Mouse (Mus musculus): ENCODE results near the gene Otud3. TPM values are rescaled to one million over a fixed set of nuclear protein-coding genes. Genes with fewer than 3 reads are reported as not detected.

Gene Otud3
- total and polyA plus RNA-seq, 3 experiments, result 11.3 to 15.0 TPM; not detected in 1

DNA sequence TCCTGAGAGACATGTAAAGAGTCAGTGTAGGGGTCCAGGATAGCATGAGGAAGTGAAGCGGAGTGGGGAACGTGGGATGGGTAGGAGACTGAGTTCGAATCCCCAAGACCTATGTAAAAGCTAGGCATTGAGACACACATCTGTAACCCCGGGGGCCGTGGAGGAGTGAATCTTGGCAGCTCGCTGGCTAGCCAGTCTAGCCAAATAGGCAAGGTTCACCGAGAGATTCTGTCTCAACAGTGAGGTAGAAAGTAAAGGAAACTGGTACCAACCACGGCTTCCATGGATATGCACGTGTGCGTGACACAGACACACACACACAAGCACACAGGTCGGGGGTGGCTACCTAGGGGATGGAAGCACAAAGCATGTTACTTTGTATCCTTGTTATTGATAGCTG lies 33.9 kb downstream of the Otud3 start (continued):
- TF ChIP-seq RCOR1 (IDR thresholded peaks at IDR 0.05; ENCODE audit: low read depth, low read length), result no peak
- no peak for TF ChIP-seq GATA1 (IDR thresholded peaks at IDR 0.05; ENCODE audit: low read depth, low read length)
- TF ChIP-seq MYC (IDR thresholded peaks at IDR 0.05; ENCODE audit: low read depth, low read length), result no peak

GRCm38 (mm10) chr4:138878783-138879182 lies 35.0 kb downstream of the Otud3 start:
- H3K9ac ChIP-seq (ENCODE audit: control insufficient read depth, low read depth, low read length, poor library complexity, severe bottlenecking), result no peak overlapping the region
- H3K36me3 ChIP-seq (ENCODE audit: control insufficient read depth in 1 of 2, insufficient read depth in 2 of 2, low read length in 2 of 2), result no peaks in the 10 kb centered on the region
- H3K4me1 ChIP-seq (ENCODE audit: control insufficient read depth in 1 of 2, insufficient read depth in 2 of 2, low read length in 2 of 2), result no peaks in the 10 kb centered on the region
- H3K79me2 ChIP-seq (ENCODE audit: control insufficient read depth, insufficient read depth, low read length, poor library complexity), result no peaks in the 10 kb centered on the region
- TF ChIP-seq POLR2AphosphoS5 (IDR thresholded peaks at IDR 0.05; ENCODE audit: borderline replicate concordance, low read depth, low read length) (no peak), NRF1 (IDR thresholded peaks at IDR 0.05; ENCODE audit: insufficient read depth, low read depth, low read length, poor library complexity, severe bottlenecking) (no peak), RCOR1 (IDR thresholded peaks at IDR 0.05; ENCODE audit: low read depth, low read length) (no peak), MAX (IDR thresholded peaks at IDR 0.05; ENCODE audit: low read length) (no peak), SMC3 (IDR thresholded peaks at IDR 0.05; ENCODE audit: low read depth, low read length) (no peak), ETS1 (IDR thresholded peaks at IDR 0.05; ENCODE audit: low read depth, low read length) (no peak), ZNF384 (IDR thresholded peaks at IDR 0.05; ENCODE audit: low read depth, low read length) (no peak), MYC (IDR thresholded peaks at IDR 0.05; ENCODE audit: low read depth, low read length) (no peak), MAZ (IDR thresholded peaks at IDR 0.05; ENCODE audit: low read depth, low read length) (no peak), CHD1 (IDR thresholded peaks at IDR 0.05; ENCODE audit: low read depth, low read length) (no peak), GABPA (IDR thresholded peaks at IDR 0.05; ENCODE audit: low read depth, low read length) (no peak)
- H3K27ac ChIP-seq (ENCODE audit: control insufficient read depth, low read depth, low read length), result no peak overlapping the region
- no peak for DNase-seq (ENCODE audit: low read depth, low spot score)
- H3K9me3 ChIP-seq (replicated peaks; ENCODE audit: insufficient read depth, low read length), result no peaks in the 10 kb centered on the region
- no peak overlapping the region for H3K4me3 ChIP-seq (ENCODE audit: control insufficient read depth in 1 of 2, insufficient read depth in 1 of 2, low read depth in 2 of 2, low read length in 2 of 2)
- H3K27me3 ChIP-seq (ENCODE audit: control insufficient read depth in 1 of 2, insufficient read depth in 2 of 2, low read length in 2 of 2), result no peaks in the 10 kb centered on the region

GRCm38 (mm10) chr4:138877731-138878130 lies 36.0 kb downstream of the Otud3 start, which contains the start of gene Pla2g2e:
TSS of gene Pla2g2e (plus strand) at chr4:138877942.
- Histone ChIP-seq H3K9ac (ENCODE audit: control insufficient read depth, low read depth, low read length, poor library complexity, severe bottlenecking) (no peak within 1 kb of the TSS), H3K27ac (ENCODE audit: control insufficient read depth, low read depth, low read length) (no peak within 1 kb of the TSS)

More at GRCm38 (mm10) chr4:138877731-138878130, 36.0 kb downstream of the Otud3 start, which contains the start of gene Pla2g2e:
- TF ChIP-seq USF2 (IDR thresholded peaks at IDR 0.05; ENCODE audit: borderline replicate concordance in 1 of 2, insufficient read depth in 1 of 2, low read depth in 1 of 2, low read length in 2 of 2) (no peak), MAFK (IDR thresholded peaks at IDR 0.05; ENCODE audit: borderline replicate concordance, low read depth, low read length) (no peak), MAZ (IDR thresholded peaks at IDR 0.05; ENCODE audit: low read depth, low read length) (no peak), CTCF (IDR thresholded peaks at IDR 0.05 in 2 of 3, conservative IDR thresholded peaks at IDR 0.05 in 1 of 3; ENCODE audit: control insufficient read depth in 1 of 3, insufficient read depth in 1 of 3, low read depth in 2 of 3, low read length in 3 of 3, poor library complexity in 1 of 3, severe bottlenecking in 1 of 3) (no peak), MYB (IDR thresholded peaks at IDR 0.05; ENCODE audit: low read depth, low read length) (no peak), HCFC1 (IDR thresholded peaks at IDR 0.05; ENCODE audit: low read depth, low read length) (no peak), ZNF384 (IDR thresholded peaks at IDR 0.05; ENCODE audit: low read depth, low read length) (no peak), RAD21 (IDR thresholded peaks at IDR 0.05; ENCODE audit: low read depth, low read length) (no peak), ELF1 (IDR thresholded peaks at IDR 0.05; ENCODE audit: low read depth, low read length) (no peak), ZMIZ1 (IDR thresholded peaks at IDR 0.05; ENCODE audit: low read depth, low read length) (no peak), GABPA (IDR thresholded peaks at IDR 0.05; ENCODE audit: low read depth, low read length) (no peak), UBTF (IDR thresholded peaks at IDR 0.05; ENCODE audit: borderline replicate concordance, insufficient read depth, low read depth, low read length) (no peak), POLR2A (IDR thresholded peaks at IDR 0.05; ENCODE audit: control insufficient read depth in 1 of 2, insufficient read depth in 1 of 2, low read depth in 1 of 2, low read length in 2 of 2, poor library complexity in 1 of 2) (no peak), ZKSCAN1 (IDR thresholded peaks at IDR 0.05; ENCODE audit: low read depth, low read length) (no peak), JUND (IDR thresholded peaks at IDR 0.05; ENCODE audit: low read depth, low read length) (no peak), MAX (IDR thresholded peaks at IDR 0.05; ENCODE audit: low read length) (no peak), BHLHE40 (IDR thresholded peaks at IDR 0.05; ENCODE audit: borderline replicate concordance, low read depth, low read length) (no peak), RCOR1 (IDR thresholded peaks at IDR 0.05; ENCODE audit: low read depth, low read length) (no peak), KAT2A (conservative IDR thresholded peaks at IDR 0.05; ENCODE audit: low read depth, low read length) (no peak), MEF2A (IDR thresholded peaks at IDR 0.05; ENCODE audit: extremely low read depth, insufficient replicate concordance, low read depth, low read length, poor library complexity, severe bottlenecking) (no peak)
- Histone ChIP-seq H3K4me1 (ENCODE audit: control insufficient read depth in 1 of 2, insufficient read depth in 2 of 2, low read length in 2 of 2) (no peaks in the 10 kb centered on the region), H3K4me3 (ENCODE audit: control insufficient read depth in 1 of 2, insufficient read depth in 1 of 2, low read depth in 2 of 2, low read length in 2 of 2) (no peak within 1 kb of the TSS), H3K79me2 (ENCODE audit: control insufficient read depth, insufficient read depth, low read length, poor library complexity) (no peaks in the 10 kb centered on the region), H3K9me3 (replicated peaks; ENCODE audit: insufficient read depth, low read length) (no peaks in the 10 kb centered on the region), H3K36me3 (ENCODE audit: control insufficient read depth in 1 of 2, insufficient read depth in 2 of 2, low read length in 2 of 2) (no peaks in the 10 kb centered on the region), H3K27me3 (ENCODE audit: control insufficient read depth in 1 of 2, insufficient read depth in 2 of 2, low read length in 2 of 2) (no peaks in the 10 kb centered on the region)
- no peak for DNase-seq (ENCODE audit: low read depth, low spot score)
